Mouse (Mus musculus) G1E (cell line): Measurements from ENCODE around the gene Mrvi1.

Experiments
- CTCF ChIP-seq: IDR thresholded peaks from 2 replicates; pipeline ENCODE4 v1.5.1; 2012; ENCODE audit warnings: low read depth, low read length, inconsistent platforms, mixed read lengths
- GATA1 ChIP-seq: IDR thresholded peaks from 2 replicates; pipeline ENCODE4 v1.6.1; 2012; ENCODE audit warnings: borderline replicate concordance, low read length, inconsistent platforms, mixed read lengths

DNA sequence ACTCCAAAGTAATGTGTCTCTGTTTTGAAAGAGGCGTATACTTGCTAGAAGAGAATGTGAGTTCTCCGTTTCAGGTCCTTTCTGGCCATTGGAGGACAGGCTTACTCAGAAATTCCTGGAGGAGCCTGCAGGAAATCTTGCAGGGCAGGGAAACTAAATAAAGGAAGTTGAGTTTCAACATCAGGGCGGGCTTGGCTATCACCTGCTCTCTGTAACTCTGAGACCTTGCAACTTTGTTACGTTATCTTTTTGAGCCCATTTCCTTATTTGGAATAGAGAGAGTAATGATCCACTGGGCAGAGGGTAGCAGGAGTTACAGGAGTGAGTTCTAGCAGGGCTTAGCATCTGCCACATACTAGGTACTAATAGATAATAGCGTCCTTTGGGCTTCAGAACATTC, 122.1 kb downstream of the Mrvi1 start:
- TF ChIP-seq CTCF (no peak), GATA1 (no peak)
